Mouse (Mus musculus) heart, adult 9 months (tissue): ENCODE results near the gene Gab1.

Experiments
- DNase-seq, 2 experiments: peaks; one replicate each; pipeline ENCODE4 v3.0.0; 2022; ENCODE audit warnings: low spot score in 2 of 2

The Gab1 gene

DNA sequence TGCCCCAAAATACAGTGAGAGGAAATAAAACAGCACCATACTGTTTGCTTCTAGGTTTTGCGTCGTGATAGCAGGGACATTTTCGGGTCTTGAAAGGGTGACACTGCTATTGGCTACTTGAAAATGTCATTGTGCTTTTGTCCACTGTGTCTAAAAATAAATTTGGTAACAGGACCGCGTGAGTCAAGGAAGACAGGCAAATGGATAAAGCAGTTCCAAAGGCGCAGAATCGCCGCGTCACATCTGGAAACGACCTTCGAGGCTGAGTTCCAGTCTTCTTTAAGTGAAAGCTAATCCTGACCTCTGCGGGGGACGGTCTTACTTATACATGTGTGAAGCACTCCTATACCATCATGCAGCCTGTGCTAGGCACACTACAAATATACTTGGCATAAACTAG is 35.0 kb downstream of the Gab1 start:
- DNase-seq: peak; percentile 53 to 59

DNA sequence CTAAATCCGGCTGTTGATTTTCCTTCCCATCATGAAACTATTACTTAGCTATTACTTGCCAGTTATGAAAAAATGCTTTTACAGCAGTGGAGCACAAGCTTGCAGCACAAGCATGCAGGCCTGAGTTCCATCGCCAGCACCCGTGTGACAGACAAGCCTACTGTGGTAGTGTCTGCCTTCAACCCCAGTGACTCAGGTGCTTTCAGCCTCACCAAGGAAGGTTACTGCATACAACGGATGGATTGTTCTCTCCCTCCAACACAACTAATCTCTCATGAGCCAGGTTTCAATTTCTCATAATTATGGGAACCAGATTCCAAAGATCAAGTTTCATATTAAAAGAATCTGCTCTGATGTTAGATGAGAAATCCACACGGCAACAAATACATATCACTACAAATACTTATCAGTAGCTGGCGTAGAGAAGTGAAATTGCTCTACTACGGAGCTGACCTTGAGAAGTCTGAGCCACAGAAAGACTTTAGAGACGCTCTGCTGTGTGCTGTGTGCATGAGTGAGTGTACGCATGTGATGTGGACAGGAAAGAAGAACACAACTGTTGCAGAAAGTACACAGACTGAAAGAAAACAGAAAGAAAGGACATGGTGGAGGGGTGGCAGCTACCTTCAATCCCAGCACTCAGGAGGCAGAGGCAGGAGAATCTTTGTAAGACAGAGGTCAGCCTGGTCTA is 36.4 kb downstream of the Gab1 start:
- no peak for DNase-seq

DNA sequence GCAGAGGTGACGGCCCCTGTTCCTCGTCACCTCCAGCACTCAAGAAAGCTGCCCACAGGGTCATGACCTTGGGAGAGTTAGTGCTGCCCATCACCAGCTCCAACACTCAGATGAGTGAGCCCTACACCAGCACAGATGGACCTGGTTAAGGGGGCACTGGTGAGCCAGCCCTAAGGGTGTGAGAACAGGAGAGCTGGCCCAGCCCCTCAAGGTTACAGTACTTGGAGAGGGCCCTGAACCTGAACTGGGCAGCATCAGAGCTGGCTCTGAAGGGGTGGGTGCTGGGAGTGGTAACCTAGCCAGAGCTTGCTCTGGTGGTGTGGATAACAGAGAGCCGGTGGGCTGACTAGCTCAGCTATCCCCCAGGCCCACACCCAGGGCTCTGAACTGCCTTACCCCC is 37.8 kb downstream of the Gab1 start:
- DNase-seq: no peak

DNA sequence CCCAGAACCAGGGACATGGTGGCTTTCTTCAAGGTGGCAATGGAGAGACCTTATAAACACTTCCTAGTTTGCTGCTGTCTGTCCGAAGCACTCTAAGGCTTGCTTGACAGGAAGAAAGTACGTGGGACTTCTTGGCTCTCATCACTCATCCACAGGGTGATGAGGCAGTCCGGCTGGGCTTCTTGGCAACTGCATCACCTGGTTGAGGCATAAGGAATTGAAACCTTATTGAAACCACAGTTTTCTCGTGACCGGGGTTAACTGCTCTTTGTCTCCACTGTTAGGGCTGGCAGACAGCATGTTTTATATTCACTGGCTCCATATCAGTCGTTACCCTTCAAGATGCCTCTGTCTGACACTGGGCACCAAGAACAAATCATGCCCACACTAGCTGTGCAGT is 40.2 kb downstream of the Gab1 start:
- DNase-seq: no peak

DNA sequence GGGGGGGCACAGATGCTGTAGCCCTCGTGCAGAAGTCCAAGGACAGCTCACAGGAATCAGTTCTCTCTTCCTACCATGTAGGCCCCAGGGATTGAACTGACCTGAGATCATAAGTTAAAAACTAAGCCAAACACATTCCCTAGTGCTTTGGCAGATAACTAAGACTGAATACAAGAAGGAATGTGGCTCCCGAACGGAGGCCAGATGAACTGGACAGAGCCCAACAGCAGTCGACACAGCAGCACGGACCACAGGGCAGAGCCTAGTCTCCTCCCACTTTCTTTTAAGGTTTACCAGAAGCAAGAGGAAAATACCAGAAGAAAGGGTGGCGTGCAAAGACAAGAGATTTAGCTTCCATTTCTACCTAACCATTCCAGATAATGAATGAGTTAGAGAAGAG is 42.1 kb downstream of the Gab1 start:
- peak; percentile 54 to 74 for DNase-seq

DNA sequence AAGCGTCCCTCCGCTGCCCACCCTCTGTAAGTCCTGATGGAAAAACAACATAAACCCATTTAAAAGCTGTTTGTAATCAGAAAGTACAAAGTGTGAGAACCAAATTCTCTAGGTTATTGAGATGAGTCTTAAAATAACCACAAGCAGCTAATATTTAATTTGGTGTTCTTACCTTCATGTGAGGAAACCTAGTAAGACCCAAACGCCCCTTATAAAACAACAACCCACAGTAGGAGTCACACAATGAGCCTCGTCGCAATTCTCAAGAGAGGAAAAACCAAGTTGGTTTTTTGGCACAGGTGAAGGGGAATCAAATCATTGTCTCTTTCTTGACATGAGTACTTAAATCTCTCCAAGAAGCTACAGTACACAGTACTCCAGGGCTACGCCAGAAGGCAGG is 44.9 kb downstream of the Gab1 start:
- DNase-seq: no peak

DNA sequence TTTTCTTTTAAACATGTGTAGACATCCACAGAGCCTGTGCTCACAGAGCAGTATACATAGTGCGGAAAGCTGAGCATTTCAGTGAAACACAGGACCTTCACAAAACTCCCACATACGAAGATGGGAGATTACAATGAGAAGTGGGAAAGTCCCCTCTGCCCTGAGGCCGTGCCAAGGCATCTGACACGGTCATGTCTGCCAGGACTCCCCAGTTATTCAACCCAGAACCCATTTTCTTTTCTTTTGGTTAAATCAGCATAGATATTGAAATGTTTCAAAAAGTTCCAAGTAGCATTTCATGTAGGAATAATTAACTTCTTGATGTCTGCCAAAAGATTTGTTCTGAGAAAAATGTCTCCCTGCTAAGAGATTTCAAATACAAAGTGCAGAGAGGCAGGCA is 45.9 kb downstream of the Gab1 start:
- DNase-seq: no peak

DNA sequence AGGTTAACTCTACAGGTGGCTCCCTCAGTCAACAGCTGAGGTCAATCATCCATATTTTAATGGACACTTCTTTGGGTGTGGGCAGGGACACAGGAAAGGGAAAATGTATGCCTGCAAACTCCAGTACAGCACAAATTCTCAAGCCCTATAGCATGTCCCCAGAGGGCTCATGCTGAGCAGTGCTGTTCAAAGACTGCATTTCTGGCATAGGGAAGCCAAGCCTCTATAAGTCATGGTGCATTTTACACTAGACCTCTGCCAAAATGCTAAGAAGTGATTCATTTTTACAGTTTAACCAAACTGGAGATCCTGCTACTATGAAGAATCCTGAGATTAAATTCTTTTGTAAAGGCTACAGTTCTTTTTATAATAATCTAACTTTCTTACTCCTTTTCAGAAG is 47.8 kb downstream of the Gab1 start:
- DNase-seq: no peak

DNA sequence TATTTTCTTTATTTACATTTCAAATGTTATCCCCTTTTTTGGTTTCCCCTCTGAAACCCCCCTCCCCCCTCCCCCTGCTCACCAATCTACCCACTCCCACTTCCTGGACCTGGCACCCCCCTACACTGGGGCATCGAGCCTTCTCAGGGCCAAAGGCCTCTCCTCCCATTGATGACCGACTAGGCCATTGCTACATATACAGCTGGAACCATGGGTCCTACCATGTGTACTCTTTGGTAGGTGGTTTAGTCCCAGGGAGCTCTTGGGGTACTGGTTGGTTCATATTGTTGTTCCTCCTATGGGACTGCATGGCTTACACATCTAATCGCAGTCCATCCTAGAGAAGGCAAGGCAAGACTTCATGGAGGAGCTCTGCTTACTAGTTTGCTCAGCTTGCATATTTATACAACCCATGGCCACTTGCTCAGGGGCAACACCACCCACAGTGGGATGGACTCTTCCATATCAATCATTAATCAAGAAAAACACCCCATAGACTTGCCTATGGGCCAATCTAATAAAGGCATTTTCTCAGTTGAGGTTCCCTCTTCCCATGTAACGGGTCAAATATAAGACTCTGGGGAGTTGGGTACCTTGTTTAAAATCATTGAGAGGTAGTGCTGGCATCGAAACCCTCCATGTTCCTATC is 48.3 kb downstream of the Gab1 start:
- DNase-seq: no peak

DNA sequence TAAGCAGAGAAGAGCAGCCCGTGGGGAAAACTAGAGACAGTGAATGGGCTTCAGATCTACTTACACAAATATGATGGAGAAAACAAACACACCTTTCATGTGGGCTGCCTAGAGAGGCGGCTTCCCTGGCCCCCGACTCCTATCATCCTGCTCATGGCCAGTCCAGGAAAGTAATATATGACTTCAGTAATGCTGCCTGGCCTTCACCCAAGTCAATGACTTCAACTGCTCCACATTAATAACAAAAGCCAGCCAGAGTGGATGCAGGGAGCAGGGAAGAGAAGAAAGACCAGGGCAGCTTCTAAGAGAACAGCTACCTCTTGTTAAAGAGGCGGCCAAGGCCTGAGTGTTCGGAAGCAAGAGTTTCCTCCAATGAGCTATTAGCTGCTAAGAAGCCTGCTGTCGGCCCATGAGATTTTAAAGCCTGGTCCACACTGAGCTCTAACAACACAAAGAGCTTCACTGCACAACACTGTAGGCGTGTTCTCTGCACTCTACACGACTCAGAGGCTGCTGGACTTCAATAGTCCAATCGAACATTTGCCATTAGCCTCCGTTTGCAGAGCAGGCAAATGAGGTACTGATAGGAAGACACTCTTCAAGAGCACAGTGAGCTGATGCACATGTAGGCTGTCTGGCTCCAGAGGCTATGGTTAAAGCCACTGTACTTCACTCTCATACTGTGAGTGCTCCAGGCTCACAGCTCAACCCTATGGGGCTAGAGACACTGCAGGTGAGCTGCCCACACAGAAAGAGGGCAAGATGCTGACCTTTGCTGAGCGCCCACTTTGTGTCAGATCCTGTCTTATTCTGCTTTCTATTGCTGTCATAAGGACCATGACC is 49.4 kb downstream of the Gab1 start:
- DNase-seq: no peak

DNA sequence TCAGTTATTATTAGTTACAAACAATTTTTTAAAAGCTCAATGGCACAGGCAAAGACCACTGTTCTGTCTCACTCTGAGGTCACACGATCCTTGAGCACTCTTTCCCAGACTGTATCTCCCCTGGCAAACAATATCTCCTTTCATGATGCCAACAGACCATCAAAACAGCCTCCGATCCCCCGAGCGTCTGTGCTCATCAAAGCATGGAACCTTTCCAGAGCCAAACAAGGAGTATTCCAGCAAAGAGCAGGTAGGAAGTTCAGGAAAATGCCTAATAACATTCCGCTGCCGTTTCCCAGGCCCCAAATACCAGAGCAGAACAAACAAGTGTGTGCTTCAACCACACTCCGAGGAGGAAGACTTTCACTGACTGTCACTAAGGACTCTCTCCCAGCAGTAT is 50.2 kb downstream of the Gab1 start:
- DNase-seq: no peak

DNA sequence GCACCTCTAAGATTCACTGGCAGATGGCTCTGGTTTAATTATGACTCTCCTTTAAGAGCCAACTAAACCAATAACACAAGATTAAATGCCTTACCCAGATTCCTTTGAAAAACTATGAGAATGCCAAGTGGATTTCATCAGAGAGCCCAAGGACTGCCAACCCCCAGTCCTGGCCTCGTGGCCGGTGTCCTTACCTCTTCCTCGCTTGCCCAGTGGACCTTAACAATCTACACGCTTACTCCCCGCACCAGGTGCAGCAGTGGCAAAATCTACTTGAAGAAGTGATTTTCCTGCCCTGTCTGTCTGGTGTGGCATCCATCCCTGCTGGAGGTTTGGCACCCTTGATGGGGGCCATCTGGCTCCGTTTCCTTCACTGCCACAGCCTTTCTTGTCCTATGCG is 53.3 kb downstream of the Gab1 start:
- DNase-seq: no peak

DNA sequence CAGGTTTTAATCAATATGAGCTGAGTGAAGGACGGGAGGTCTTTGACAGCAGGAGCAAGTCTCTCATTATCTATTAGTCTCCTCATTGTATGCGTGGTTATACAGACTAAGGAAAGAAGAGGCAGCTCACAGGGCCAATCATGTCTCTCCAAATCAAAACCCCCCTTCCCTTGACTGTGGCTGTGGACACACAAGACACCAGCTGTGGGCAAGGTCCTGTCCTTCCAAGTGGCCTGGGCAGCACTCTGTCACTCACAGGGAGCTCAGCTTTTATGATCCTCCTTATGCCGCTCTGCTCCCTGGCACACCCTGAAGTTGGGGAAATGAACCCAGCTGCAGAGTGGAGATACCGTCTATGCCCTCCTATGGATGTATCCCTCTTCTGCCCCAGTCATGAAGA is 55.2 kb downstream of the Gab1 start:
- no peak for DNase-seq

DNA sequence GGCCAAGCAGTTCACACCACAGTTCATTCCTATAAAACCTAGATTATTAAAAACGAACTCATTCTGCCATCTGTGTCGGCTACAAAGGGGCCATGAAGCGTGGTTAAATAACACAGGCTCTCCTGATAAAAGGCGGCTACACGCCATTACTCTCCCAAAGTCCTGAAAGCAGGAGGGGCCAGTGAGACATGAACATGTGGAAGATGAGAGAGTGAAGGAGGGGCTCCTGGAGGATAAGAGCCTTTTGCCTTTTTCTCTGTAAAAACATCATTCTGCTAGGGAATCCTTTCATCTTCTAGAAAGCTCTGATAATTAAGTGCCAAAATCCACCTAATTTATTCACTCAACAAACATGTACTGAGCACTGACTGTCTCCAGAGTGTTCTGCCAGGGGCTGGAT is 55.9 kb downstream of the Gab1 start:
- no peak for DNase-seq

DNA sequence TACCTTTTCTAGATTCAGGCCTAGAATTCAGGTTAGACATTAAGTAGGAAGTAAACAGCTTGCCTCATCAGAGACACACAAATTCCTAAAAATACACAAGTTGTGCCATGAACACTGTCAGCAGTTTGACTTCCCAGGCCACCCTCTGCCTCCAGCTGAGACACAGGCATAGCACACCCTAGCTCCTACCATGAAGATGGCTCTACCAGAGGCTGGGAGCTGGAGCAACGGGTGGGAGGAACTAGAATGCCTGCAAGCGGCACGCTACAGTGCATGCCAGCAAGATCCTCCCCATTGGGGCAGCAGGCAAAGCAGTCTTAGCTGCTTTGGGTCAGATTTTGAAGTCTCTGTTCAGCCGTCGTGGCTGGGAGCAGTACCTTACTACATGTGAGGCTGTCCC is 57.1 kb downstream of the Gab1 start:
- DNase-seq: no peak

DNA sequence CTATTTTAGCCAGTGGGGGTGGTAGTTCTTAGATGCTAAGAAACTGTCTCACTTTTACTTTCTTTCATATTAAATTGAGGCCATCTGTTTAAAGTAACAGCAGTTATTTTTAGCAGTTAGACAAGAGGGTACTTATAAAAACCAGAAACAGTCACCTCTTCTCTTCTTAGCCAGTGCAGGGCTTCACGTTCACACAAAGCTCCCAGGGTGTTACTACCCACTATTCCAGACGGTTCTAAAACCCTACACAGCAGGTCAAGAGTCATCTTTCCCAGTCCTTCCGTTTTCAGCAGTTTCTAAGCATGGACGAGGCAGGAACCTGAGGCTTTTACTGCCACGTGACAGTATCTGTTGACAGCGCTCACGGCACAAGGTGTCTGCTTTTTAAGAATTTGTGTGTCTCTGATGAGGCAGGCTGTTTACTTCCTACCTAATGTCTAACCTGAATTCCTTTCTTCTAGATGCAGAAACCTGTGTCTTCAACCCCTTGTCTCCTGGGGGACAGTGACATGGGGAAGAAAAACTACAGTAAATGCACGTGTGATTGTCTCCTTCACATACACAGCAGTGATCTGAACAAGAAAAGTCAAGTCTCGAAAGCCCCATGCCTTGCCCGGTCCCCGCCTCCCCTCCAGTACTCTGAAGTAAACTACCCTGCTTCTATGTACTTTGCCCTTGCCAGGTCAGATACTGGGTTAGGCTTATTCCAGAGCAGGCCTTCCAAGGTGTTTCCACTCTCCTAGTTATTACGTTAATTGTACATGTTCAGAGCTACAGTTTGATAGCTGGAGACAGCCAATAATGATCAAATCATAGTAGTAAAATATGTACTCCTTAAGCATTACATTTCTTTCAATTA is 58.7 kb downstream of the Gab1 start:
- no peak for DNase-seq

DNA sequence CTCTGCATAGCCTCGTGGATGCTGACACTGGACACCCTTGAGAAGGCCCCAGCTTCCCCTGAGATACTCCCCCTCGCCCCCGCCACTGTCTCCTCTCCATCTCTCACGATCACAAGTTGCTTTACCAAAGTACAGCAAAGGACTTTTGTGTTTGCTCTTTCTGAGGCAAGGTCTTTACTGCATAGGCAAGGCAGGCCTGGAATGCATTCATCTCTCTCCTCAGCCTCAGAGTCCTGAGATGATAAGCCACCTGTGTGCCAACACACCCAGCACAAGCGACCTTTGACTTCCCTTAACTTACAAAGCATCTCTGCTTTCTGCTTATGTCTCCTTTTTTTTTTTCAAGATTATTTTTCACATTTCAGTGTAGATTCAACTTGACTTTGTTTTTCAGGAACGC is 61.3 kb downstream of the Gab1 start:
- DNase-seq: no peak

DNA sequence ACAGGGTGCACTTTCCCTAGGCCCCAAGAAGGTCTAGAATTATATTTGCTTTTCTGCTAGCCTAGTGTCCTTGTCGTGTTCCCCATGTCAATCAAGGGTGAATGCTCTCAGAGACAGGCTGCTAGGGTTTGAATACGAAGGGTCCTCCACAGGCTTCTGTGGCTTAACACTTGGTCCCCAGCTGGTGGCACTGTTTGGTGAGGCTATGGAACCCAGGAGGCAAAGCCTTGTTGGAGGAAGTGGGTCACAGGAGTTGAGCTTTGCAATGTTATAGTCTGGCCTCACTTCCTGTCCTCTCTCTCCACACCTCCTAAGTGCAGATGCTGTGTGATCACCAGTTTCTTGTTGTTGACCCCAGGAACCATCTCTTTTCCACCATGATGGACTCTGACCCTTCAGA is 63.3 kb downstream of the Gab1 start:
- no peak for DNase-seq

DNA sequence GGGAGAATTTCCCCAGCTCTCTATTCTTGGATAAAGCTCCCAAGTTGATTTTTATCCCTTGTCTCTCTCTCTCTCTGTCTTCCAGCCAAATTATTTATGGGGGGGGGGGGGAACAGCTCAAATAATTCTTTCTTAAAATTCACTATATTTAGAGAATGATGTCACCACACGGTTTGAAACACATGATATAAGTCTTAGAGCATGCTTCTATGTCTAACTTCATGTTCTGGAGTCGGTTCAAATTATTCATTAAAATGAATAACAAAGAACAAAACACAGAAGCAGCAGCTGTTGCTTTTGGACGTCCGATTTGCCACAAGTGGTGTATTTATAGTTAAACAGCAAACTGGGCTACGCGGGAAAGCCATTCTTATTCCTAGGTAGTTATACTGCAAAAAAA is 65.1 kb downstream of the Gab1 start:
- DNase-seq: no peak

DNA sequence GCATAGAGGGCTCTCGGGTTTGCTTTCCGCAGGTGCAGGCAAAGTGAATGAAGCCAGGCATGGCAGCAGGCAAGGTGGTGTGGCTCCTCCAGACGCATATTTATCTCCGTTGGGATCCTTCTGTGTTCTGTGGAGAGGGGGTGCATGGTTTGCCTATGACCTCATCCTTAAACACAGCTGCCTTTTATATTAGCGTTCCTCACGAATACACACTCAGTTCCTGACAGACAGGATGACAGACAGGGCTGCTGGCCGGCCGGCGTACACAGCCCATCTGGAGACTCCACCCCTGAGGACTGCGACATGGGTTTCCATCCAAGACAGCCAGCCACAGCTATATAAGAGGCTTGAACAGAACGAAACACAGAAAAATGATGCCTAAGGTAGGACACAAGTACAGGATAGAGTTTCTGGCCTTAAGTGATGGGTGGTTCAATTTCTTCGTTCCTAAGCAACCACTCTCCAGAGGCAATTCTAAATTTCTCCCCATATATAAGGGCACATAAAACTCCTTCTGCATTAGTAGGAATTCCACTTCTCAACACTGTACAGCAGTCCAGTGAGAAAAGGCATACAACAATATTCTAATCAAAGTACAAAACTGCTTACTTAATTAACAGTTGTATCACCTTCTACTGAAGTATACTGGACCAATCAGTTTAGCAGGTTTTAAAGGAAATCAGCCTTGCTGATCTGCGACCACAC is 66.1 kb downstream of the Gab1 start:
- peak; percentile 66 to 81 for DNase-seq

DNA sequence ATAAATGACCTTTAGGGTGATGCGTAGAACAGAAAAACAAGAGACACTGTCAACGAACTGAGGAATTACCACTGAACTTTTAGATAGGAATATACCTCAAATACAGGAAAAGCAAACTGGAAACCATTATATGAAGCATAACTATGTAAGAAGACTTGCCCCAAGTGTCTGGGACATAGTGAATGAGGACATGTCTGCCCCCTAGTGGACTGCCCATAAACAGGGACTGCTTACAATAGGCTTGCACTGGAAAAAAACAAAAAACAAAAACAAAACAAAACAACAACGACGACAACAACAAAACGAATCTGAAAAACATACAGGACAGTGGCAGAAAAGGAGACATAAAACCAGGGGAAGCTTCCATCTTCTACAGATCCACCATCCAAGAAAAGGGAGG is 66.9 kb downstream of the Gab1 start:
- no peak for DNase-seq
